Mouse (Mus musculus): ENCODE measurements around the gene Samd15.

Samd15 gene

GRCm38 (mm10) chr12:87230379-87230895 lies 30.9 kb downstream of the Samd15 start:
- in situ Hi-C loops (cut with MboI, MseI): no loop called here

DNA sequence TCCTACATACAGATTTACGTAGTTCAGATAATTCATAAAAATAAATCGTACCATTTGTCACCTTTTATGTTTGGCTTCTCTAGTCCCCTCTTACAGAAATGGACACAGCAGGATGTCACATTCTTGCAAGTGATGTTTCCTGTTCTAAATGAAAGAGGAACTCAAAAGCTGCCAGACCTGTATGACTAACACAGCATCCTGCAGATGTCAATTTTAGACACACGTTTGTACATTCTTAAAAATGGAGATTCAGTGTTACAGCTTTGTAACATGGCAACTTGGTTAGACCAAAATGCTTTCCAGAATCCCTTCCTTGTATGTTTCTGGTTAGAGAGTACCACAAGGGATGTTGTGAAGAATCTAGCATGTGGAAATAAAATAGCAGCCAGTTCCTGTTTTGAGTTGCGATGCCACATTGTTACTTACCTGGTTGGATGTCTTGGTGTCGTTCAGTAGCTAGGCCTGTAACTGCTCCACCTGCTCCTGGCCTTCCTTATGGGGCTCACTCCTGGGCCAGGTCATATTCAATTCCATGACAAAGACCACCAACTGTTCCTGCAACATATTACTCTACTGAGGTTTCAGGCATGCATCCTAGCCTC lies 37.5 kb downstream of the Samd15 start:
- in situ Hi-C loops (cut with MboI, MseI): no loop called here

GRCm38 (mm10) chr12:87238632-87239031 lies 39.1 kb downstream of the Samd15 start, which contains the start of gene Noxred1:
Gene Noxred1, minus strand, starts transcription at chr12:87238732.
- in situ Hi-C loops (cut with MboI, MseI): no loop called here

- in situ Hi-C loops (cut with MboI, MseI): no loop called here
Measured at GRCm38 (mm10) chr12:87250161-87250560, 50.6 kb downstream of the Samd15 start.

DNA sequence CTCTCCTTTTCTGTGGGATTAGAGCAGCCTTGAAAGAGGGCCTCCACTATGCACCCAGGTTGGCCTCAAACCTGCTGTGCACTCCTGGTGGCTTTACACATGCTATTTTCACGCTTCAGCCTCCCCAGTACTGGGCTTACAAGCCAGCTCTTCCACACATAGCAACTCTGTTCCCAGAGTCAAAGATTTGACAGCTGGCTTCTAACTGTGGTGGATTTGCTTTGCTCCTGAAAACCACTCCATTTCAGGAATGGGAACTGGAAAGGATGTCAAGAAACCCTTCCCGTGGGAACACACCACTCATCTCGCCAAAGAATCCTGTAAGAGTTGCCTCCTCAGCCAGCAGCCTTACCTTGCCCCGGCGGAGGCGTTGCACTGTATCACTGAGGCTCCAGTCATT lies 54.4 kb downstream of the Samd15 start:
- in situ Hi-C loops (cut with MboI, MseI): no loop called here

DNA sequence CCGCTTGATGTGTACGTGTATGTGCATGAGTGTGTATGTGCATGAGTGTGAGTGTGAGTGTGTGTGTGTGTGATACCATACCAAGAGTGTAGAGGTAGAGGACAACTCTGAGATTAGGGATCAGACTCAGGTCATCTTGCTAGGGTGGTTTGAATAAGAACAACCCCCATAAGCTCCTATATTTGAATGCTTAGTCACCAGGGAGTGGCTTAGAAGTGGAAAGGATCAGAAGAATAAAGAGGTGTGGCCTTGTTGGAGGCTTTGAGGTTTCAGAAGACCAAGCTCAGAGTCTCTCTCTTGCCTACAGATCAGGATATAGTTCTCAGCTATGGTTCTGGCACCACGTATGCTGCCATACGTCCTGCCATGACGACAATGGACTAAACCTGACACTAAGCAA lies 57.1 kb downstream of the Samd15 start:
- in situ Hi-C loops (cut with MboI, MseI): no loop called here

- in situ Hi-C loops (cut with MboI, MseI): no loop called here
Measured at GRCm38 (mm10) chr12:87260562-87260961, 61.0 kb downstream of the Samd15 start.

Data from T-helper 2 cell (primary cell).